Mouse (Mus musculus) lung, embryonic 16.5 days (tissue): Measurements from ENCODE around the gene Slc6a1. TPM values are rescaled to one million over a fixed set of nuclear protein-coding genes. Genes with fewer than 3 reads are reported as not detected.

Source experiments
- ATAC-seq: fragments of 200-750 bp; cut with Nextera tagmentation; 2 replicates; pipeline ENCODE4 v1.8.0; 2017; ENCODE audit warnings: low read depth, mild to moderate bottlenecking, moderate library complexity
- H3K27ac ChIP-seq: fragments of 300-500 bp; sonication (generic); 2 replicates; pipeline ENCODE4 v1.5.1; 2014; ENCODE audit warnings: mild to moderate bottlenecking, control low read depth, low read length
- H3K27me3 ChIP-seq: fragments of 300-500 bp; sonication (generic); 2 replicates; pipeline ENCODE4 v1.6.1; 2014; ENCODE audit warnings: low read depth, low read length, mixed read lengths; ENCODE audit not compliant: control insufficient read depth, insufficient read depth
- H3K36me3 ChIP-seq: fragments of 300-500 bp; sonication (generic); 2 replicates; pipeline ENCODE4 v1.6.1; 2014; ENCODE audit warnings: low read length; ENCODE audit not compliant: control insufficient read depth, insufficient read depth
- H3K4me1 ChIP-seq: fragments of 300-500 bp; sonication (generic); replicated peaks from 2 replicates; pipeline ENCODE4 v1.6.1; 2014; ENCODE audit warnings: low read length, mixed read lengths; ENCODE audit not compliant: control insufficient read depth, insufficient read depth
- H3K4me2 ChIP-seq: fragments of 300-500 bp; sonication (generic); 2 replicates; pipeline ENCODE4 v1.6.1; 2014; ENCODE audit warnings: low read depth, low read length, control low read depth
- H3K4me3 ChIP-seq: fragments of 300-500 bp; sonication (generic); 2 replicates; pipeline ENCODE4 v1.5.1; 2014; ENCODE audit warnings: mild to moderate bottlenecking, low read length, control low read depth
- H3K9ac ChIP-seq: fragments of 300-500 bp; sonication (generic); 2 replicates; pipeline ENCODE4 v1.6.1; 2014; ENCODE audit warnings: low read length, control low read depth
- H3K9me3 ChIP-seq: fragments of 300-500 bp; sonication (generic); 2 replicates; pipeline ENCODE4 v1.6.1; 2016; ENCODE audit warnings: low read length; ENCODE audit not compliant: control insufficient read depth
- WGBS: fragments of 180-500 bp; shearing (Covaris S2); extraction: QIAGEN DNeasy Blood & Tissue Kit; methylation state at CpG from one replicate; pipeline ENCODE4 v1.1.7; 2014; 5-methylcytosine and 5-hydroxymethylcytosine counted together
- polyA plus RNA-seq: library from polyadenylated mRNA; unstranded; fragments of >200 nt; fragmentation: Nextera tagmentation; extraction: Ambion mirVana; gene quantifications from 2 replicates; pipeline ENCODE4 v1.2.1, GENCODE M21; 2015

Gene Slc6a1
- polyA plus RNA-seq, 1 experiment from 2014 or later, result 0.28 TPM

GRCm38 (mm10) chr6:114299699-114300098 is 17.3 kb downstream of the Slc6a1 start:
- WGBS, result 80% methylated on average over 5 of the region's 5 CpGs
- H3K27ac ChIP-seq, result no peak overlapping the region
- H3K4me2 ChIP-seq, result no peak overlapping the region
- no peak for ATAC-seq
- no peaks in the 10 kb centered on the region for H3K27me3 ChIP-seq
- H3K9me3 ChIP-seq, result no peaks in the 10 kb centered on the region
- no peak overlapping the region for H3K9ac ChIP-seq
- no peak overlapping the region for H3K4me3 ChIP-seq
- no peaks in the 10 kb centered on the region for H3K36me3 ChIP-seq
- H3K4me1 ChIP-seq, result no peaks in the 10 kb centered on the region

DNA sequence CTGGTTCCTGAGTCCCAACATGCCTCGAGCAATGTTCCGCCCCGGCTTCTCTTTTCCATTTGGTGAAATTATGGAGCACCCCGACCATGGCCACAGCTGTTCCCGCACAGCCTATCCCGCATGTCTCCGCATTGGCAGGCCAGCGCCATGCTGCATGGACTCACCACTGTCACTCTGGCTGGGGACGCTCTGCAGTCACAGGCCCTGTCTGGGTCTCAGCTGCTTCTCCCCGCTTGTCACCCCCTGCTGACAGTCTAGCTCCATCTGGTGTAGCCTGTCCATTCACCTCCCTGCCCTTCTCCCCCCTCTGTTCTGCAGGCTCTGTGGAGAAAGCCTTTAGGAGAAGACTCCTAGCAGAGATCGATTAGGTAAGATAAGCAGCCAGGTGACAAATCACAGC is 18.3 kb downstream of the Slc6a1 start:
- no peak overlapping the region for H3K27ac ChIP-seq
- no peaks in the 10 kb centered on the region for H3K4me1 ChIP-seq
- H3K4me3 ChIP-seq, result no peak overlapping the region
- no peaks in the 10 kb centered on the region for H3K36me3 ChIP-seq
- no peaks in the 10 kb centered on the region for H3K9me3 ChIP-seq
- no peak for ATAC-seq
- H3K27me3 ChIP-seq, result no peaks in the 10 kb centered on the region
- 71% methylated on average over 11 of the region's 11 CpGs for WGBS
- no peak overlapping the region for H3K9ac ChIP-seq
- H3K4me2 ChIP-seq, result no peak overlapping the region

DNA sequence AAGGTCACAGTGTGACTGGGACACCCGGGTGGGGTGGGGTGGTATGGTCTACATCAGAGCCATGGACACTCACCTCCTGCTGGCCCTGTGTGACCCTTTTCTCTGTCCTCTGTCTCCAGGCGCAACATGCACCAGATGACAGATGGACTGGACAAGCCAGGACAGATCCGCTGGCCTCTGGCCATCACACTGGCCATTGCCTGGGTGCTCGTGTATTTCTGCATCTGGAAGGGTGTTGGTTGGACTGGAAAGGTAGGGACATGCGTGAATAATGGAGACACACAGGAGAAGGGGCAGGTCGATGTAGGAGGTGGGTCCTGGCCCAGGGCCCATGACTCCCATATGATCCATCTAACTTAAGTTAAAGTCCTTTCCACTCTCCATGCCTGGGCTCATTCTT is 22.2 kb downstream of the Slc6a1 start:
- no peak overlapping the region for H3K4me2 ChIP-seq
- no peak overlapping the region for H3K27ac ChIP-seq
- no peaks in the 10 kb centered on the region for H3K4me1 ChIP-seq
- peaks cover 3% of the 10 kb centered on the region for H3K27me3 ChIP-seq
- no peak for ATAC-seq
- H3K9ac ChIP-seq, result no peak overlapping the region
- no peaks in the 10 kb centered on the region for H3K36me3 ChIP-seq
- H3K9me3 ChIP-seq, result no peaks in the 10 kb centered on the region
- H3K4me3 ChIP-seq, result no peak overlapping the region
- 69% methylated on average over 6 of the region's 6 CpGs for WGBS

- Histone ChIP-seq H3K27me3 (no peaks in the 10 kb centered on the region), H3K4me1 (no peaks in the 10 kb centered on the region), H3K27ac (no peak overlapping the region), H3K9ac (no peak overlapping the region), H3K4me2 (no peak overlapping the region), H3K9me3 (no peaks in the 10 kb centered on the region), H3K4me3 (no peak overlapping the region), H3K36me3 (no peaks in the 10 kb centered on the region)
- 72% methylated on average over 5 of the region's 5 CpGs for WGBS
- ATAC-seq, result no peak
These were observed 38.1 kb downstream of the Slc6a1 start for GRCm38 (mm10) chr6:114320511-114320910.

DNA sequence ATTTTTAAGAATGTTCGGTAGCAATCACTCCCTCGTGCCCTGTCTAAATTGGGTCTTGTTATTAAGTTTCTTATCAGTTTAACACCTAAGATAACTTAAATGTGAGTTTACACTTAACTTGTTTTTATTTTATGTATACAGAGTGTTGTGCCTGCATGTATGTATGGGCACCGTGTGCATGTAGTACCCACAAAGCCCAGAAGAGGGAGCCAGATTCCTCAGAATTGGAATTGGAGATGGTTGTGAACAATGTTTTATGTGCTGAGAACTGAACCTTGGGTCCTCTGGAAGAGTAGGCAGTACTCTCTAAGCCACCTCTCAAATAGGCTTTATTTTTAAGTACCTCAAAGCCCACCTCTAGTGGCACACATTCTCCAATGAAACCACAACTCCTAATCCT is 38.7 kb downstream of the Slc6a1 start:
- Histone ChIP-seq H3K36me3 (no peaks in the 10 kb centered on the region), H3K9ac (no peak overlapping the region), H3K4me2 (no peak overlapping the region), H3K27ac (no peak overlapping the region), H3K4me1 (no peaks in the 10 kb centered on the region), H3K9me3 (no peaks in the 10 kb centered on the region), H3K27me3 (no peaks in the 10 kb centered on the region), H3K4me3 (no peak overlapping the region)
- no peak for ATAC-seq
- WGBS, result 92% methylated on average over 3 of the region's 3 CpGs

DNA sequence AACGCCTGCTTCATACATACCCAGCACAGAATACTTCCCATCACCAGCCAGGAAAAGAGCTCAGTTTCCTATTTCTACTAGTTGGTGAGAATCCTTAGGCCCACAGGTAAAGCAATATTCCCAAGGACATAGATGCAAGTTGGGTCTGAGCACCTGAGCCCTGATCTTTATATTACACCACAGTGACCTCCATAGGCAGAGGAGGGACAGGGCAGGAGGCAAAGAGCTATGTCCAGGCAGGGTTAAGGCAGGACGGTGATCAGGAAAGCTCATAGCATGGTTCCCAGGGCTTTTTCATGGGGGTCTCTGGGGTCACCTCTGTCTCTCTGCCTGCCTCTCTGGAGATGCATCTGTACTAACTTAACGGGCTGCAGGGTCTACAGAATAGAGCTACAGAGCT is 40.5 kb downstream of the Slc6a1 start:
- Histone ChIP-seq H3K9me3 (no peaks in the 10 kb centered on the region), H3K9ac (no peak overlapping the region), H3K27ac (no peak overlapping the region), H3K36me3 (no peaks in the 10 kb centered on the region), H3K27me3 (no peaks in the 10 kb centered on the region), H3K4me3 (no peak overlapping the region), H3K4me2 (no peak overlapping the region), H3K4me1 (no peaks in the 10 kb centered on the region)
- no peak for ATAC-seq
- 75% methylated on average over 3 of the region's 3 CpGs for WGBS

GRCm38 (mm10) chr6:114324808-114325207 is 42.4 kb downstream of the Slc6a1 start:
- 90% methylated on average over 5 of the region's 5 CpGs for WGBS
- no peaks in the 10 kb centered on the region for H3K36me3 ChIP-seq
- no peaks in the 10 kb centered on the region for H3K4me1 ChIP-seq
- ATAC-seq, result no peak
- no peaks in the 10 kb centered on the region for H3K9me3 ChIP-seq
- H3K27me3 ChIP-seq, result no peaks in the 10 kb centered on the region
- H3K27ac ChIP-seq, result no peak overlapping the region
- H3K9ac ChIP-seq, result no peak overlapping the region
- no peak overlapping the region for H3K4me3 ChIP-seq
- no peak overlapping the region for H3K4me2 ChIP-seq

DNA sequence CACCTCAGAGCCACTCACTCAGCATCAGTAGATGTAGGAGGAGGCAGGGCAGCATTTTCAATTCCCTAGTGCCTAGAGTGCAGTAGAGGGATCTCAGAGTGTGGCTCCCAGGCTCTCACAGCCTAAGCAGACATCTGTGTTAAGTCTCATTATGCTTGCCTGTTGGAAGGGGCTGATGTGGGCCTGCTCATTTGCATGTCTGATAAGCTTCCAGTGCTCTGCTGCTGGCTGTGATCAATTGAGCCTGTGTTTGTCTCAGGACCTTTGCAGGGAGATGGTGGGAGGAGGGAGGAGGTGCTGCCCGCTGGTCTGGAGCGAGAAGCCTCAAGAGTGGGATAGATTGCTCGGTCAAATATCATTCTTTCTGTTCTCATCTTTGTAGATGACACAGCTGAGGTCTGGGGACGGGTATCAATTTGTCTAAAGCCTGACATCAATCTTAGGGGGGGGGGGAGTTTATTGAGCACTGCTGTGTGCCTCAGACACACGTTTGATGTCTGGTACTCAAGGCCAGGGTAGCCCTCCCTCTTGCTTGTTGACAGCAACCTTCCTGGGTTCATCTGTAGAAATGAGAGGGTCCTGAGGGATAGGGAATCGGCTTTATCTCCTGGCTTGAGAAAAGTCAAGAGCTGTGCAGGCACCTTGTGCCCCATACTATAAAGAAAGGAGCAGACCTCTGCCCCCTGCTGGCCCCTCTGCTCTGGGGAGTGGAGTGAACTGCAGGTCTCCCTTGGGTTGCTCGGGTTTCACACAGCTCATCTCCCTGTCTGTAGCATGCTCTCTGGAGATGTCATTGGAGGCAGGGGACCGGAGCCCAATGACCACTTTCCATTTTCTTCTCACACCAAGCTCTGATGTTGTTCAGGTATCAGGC is 47.4 kb downstream of the Slc6a1 start:
- WGBS, result 35% methylated on average over 8 of the region's 8 CpGs
- Histone ChIP-seq H3K27ac (no peak overlapping the region), H3K27me3 (no peaks in the 10 kb centered on the region), H3K9me3 (no peaks in the 10 kb centered on the region), H3K9ac (no peak overlapping the region), H3K4me1 (no peaks in the 10 kb centered on the region), H3K36me3 (no peaks in the 10 kb centered on the region), H3K4me2 (no peak overlapping the region), H3K4me3 (no peak overlapping the region)
- ATAC-seq, result no peak

DNA sequence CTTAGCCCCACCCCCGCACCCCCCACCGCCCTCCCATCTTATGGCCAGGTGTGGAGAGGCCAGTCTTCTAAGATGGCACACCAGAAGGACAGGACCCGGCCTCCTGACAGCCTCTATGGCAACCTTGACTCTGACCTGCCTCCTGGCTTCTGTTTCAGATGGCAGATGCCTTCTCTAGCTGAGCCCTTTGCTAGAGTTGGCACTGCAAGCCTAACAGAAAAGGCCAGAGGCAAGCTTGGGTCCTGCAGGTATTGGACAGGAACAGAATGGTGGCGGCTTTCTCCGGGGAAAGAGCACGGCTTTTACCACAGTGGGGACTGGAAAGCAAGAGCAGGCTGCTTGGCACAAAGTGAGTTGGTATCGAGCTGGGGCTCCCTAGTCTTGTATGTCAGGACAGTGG is 49.5 kb downstream of the Slc6a1 start:
- Histone ChIP-seq H3K27ac (no peak overlapping the region), H3K36me3 (no peaks in the 10 kb centered on the region), H3K9ac (no peak overlapping the region), H3K4me3 (no peak overlapping the region), H3K9me3 (no peaks in the 10 kb centered on the region), H3K4me1 (no peaks in the 10 kb centered on the region), H3K27me3 (no peaks in the 10 kb centered on the region), H3K4me2 (no peak overlapping the region)
- no peak for ATAC-seq
- 88% methylated on average over 7 of the region's 7 CpGs for WGBS
